Mouse (Mus musculus): Measurements from ENCODE around the gene Nol9. TPM values are rescaled to one million over a fixed set of nuclear protein-coding genes. Genes with fewer than 3 reads are reported as not detected.

The Nol9 gene
- polyA plus RNA-seq (2014; fragmentation: Illumina TruSeq; extraction: RNeasy Lipid Tissue Mini Kit (QIAGEN cat#74804); ENCODE audit: insufficient read depth, low read depth, low replicate concordance) = 8.4 TPM

GRCm38 (mm10) chr4:152038985-152039830 lies at the start of gene Nol9:
Gene Nol9 (plus strand): TSS chr4:152039321.

GRCm38 (mm10) chr4:151996173-151996950 lies 42.8 kb upstream of the Nol9 start, which contains the start of gene Phf13:
Gene Phf13 (minus strand): TSS chr4:151996258.

GRCm38 (mm10) chr4:152008622-152009075 lies 30.5 kb upstream of the Nol9 start, which contains the start of gene Klhl21:
Gene Klhl21 (plus strand): TSS chr4:152008803.

GRCm38 (mm10) chr4:152027524-152027923 lies 11.6 kb upstream of the Nol9 start, which contains the start of gene Zbtb48:
Gene Zbtb48 (minus strand): TSS chr4:152027671.

GRCm38 (mm10) chr4:152038225-152038984 lies 716 bp upstream of the Nol9 start, which contains the start of gene Tas1r1:
Gene Tas1r1 (minus strand): TSS chr4:152038568.

GRCm38 (mm10) chr4:152072121-152072601 lies 33.0 kb downstream of the Nol9 start, which contains the start of gene Plekhg5:
Gene Plekhg5 (plus strand): TSS chr4:152072498.

Other genes starting within 250 kb of the Nol9 start
- gene Camta1, start 177.4 kb upstream of the Nol9 start, polyA plus RNA-seq (2014; fragmentation: Illumina TruSeq; extraction: RNeasy Lipid Tissue Mini Kit (QIAGEN cat#74804); ENCODE audit: insufficient read depth, low read depth, low replicate concordance) = 37.9 TPM
- 17.7 TPM for gene Dnajc11, start 105.6 kb upstream of the Nol9 start, polyA plus RNA-seq (2014; fragmentation: Illumina TruSeq; extraction: RNeasy Lipid Tissue Mini Kit (QIAGEN cat#74804); ENCODE audit: insufficient read depth, low read depth, low replicate concordance)
- 30.8 TPM for gene Thap3, start 50.3 kb upstream of the Nol9 start, polyA plus RNA-seq (2014; fragmentation: Illumina TruSeq; extraction: RNeasy Lipid Tissue Mini Kit (QIAGEN cat#74804); ENCODE audit: insufficient read depth, low read depth, low replicate concordance)
- 7.4 TPM for gene Phf13, start 43.1 kb upstream of the Nol9 start, polyA plus RNA-seq (2014; fragmentation: Illumina TruSeq; extraction: RNeasy Lipid Tissue Mini Kit (QIAGEN cat#74804); ENCODE audit: insufficient read depth, low read depth, low replicate concordance)
- 11.9 TPM for gene Klhl21, start 30.5 kb upstream of the Nol9 start, polyA plus RNA-seq (2014; fragmentation: Illumina TruSeq; extraction: RNeasy Lipid Tissue Mini Kit (QIAGEN cat#74804); ENCODE audit: insufficient read depth, low read depth, low replicate concordance)
- 9.2 TPM for gene Zbtb48, start 11.7 kb upstream of the Nol9 start, polyA plus RNA-seq (2014; fragmentation: Illumina TruSeq; extraction: RNeasy Lipid Tissue Mini Kit (QIAGEN cat#74804); ENCODE audit: insufficient read depth, low read depth, low replicate concordance)
- not detected for gene Tas1r1, start 753 bp upstream of the Nol9 start, polyA plus RNA-seq (2014; fragmentation: Illumina TruSeq; extraction: RNeasy Lipid Tissue Mini Kit (QIAGEN cat#74804); ENCODE audit: insufficient read depth, low read depth, low replicate concordance)
- 9.4 TPM for gene Plekhg5, start 33.2 kb downstream of the Nol9 start, polyA plus RNA-seq (2014; fragmentation: Illumina TruSeq; extraction: RNeasy Lipid Tissue Mini Kit (QIAGEN cat#74804); ENCODE audit: insufficient read depth, low read depth, low replicate concordance)
- 3.8 TPM for gene Tnfrsf25, start 76.6 kb downstream of the Nol9 start, polyA plus RNA-seq (2014; fragmentation: Illumina TruSeq; extraction: RNeasy Lipid Tissue Mini Kit (QIAGEN cat#74804); ENCODE audit: insufficient read depth, low read depth, low replicate concordance)
- 2.4 TPM for gene Espn, start 113.0 kb downstream of the Nol9 start, polyA plus RNA-seq (2014; fragmentation: Illumina TruSeq; extraction: RNeasy Lipid Tissue Mini Kit (QIAGEN cat#74804); ENCODE audit: insufficient read depth, low read depth, low replicate concordance)
- 3.3 TPM for gene Hes2, start 119.5 kb downstream of the Nol9 start, polyA plus RNA-seq (2014; fragmentation: Illumina TruSeq; extraction: RNeasy Lipid Tissue Mini Kit (QIAGEN cat#74804); ENCODE audit: insufficient read depth, low read depth, low replicate concordance)
- gene Acot7, start 138.8 kb downstream of the Nol9 start, polyA plus RNA-seq (2014; fragmentation: Illumina TruSeq; extraction: RNeasy Lipid Tissue Mini Kit (QIAGEN cat#74804); ENCODE audit: insufficient read depth, low read depth, low replicate concordance) = 118 TPM
- 8.2 TPM for gene Gpr153, start 234.9 kb downstream of the Nol9 start, polyA plus RNA-seq (2014; fragmentation: Illumina TruSeq; extraction: RNeasy Lipid Tissue Mini Kit (QIAGEN cat#74804); ENCODE audit: insufficient read depth, low read depth, low replicate concordance)

Data from lung, adult 10 weeks (tissue).